Comparison of ENCODE assay signal across 19 mouse cellular contexts in the genomic region with DNA sequence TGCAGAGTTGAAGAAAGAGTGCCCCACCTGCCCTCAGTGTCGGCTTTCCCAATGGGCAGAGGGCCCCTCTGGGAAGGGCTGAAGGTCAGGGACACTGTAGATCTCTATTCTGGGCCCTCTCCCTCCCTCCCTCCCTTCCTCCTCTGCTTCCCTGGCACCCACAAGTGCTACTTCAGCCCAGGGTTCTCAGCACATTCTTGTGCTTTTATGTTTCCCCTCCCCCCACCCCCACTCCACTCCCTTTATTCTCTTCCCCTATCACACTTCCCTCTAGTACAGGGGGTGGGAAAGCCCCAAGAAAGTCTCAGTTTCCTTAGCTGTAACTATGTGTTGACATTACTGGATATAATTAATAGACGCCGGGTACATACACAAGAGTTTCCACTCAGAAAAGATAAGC. TPM values are rescaled to one million over a fixed set of nuclear protein-coding genes. Genes with fewer than 3 reads are reported as not detected.
DNase-seq lines count a peak whose midpoint lies in the region; ATAC-seq and TF ChIP-seq lines count a peak whose summit lies in the region.
"Had no signal": no experiment of that assay in that cellular context is flagged by ENCODE, and none has a peak within 500 bp of the region (broad histone marks: within the 10 kb centered on the region; RNA-seq: fewer than 3 reads in every experiment).

No protein-coding gene starts in this region.

- H3K4me1 ChIP-seq in E14TG2a.4 (replicated peaks; ENCODE audit: low read depth, low read length), result peaks cover 89% of the 10 kb centered on the region
- H3K4me1 ChIP-seq in hindbrain, embryonic 13.5 days (replicated peaks), result peaks cover 83% of the 10 kb centered on the region
- peaks cover 68% of the 10 kb centered on the region for H3K4me1 ChIP-seq in midbrain, embryonic 16.5 days (ENCODE audit: control insufficient read depth, insufficient read depth, low read length)

- TF ChIP-seq CTCF in E14TG2a.4 (conservative IDR thresholded peaks at IDR 0.05; ENCODE audit: low read length), result no peak
- no peak for TF ChIP-seq CTCF in layer of hippocampus, adult 2 months (conservative IDR thresholded peaks at IDR 0.05)

- H3K27ac ChIP-seq in hindbrain, embryonic 13.5 days, result peak overlapping the region; percentile 35; the same call in 1 of the 2 replicates
- 0 out of 2 replicates have a peak overlapping the region, but pooled peaks have one; percentile 8 for H3K27ac ChIP-seq in midbrain, embryonic 16.5 days (ENCODE audit: low read length)
- no peak overlapping the region for H3K27ac ChIP-seq in layer of hippocampus, adult 2 months
- H3K27ac ChIP-seq: heart, embryonic 15.5 days; kidney, postnatal 0 days; limb, embryonic 13.5 days; stomach, postnatal 0 days had no signal

- DNase-seq in R1 (ENCODE audit: low read depth, low spot score), result peak; percentile 64
- no peak for DNase-seq in cerebellum, adult 18-20 months
- DNase-seq in layer of hippocampus, adult 2 months (ENCODE audit: low spot score in 2 of 2), result no peak
- DNase-seq: cerebellum, adult 8-10 months; gastrocnemius, postnatal 36 days; liver, postnatal 0 days; thymus, postnatal 4 days had no signal

- 66% methylated on average over 3 of the region's 3 CpGs for WGBS in hindbrain, embryonic 13.5 days
- WGBS in midbrain, embryonic 16.5 days, result 37% methylated on average over 3 of the region's 3 CpGs

- peak overlapping the region; percentile 99; the same call in 1 of the 2 replicates for H3K9ac ChIP-seq in hindbrain, embryonic 13.5 days
- H3K9ac ChIP-seq in midbrain, embryonic 16.5 days (ENCODE audit: low read depth, low read length), result peak overlapping the region; percentile 60; the same call in 1 of the 2 replicates
- H3K9ac ChIP-seq: heart, embryonic 15.5 days; liver, postnatal 0 days had no signal

- H3K9me3 ChIP-seq in E14TG2a.4 (ENCODE audit: low read length), result no peaks in the 10 kb centered on the region
- H3K9me3 ChIP-seq in hindbrain, embryonic 13.5 days, result no peaks in the 10 kb centered on the region
- no peaks in the 10 kb centered on the region for H3K9me3 ChIP-seq in midbrain, embryonic 16.5 days (replicated peaks; ENCODE audit: control insufficient read depth, low read length, poor library complexity, severe bottlenecking)
- H3K9me3 ChIP-seq: heart, embryonic 15.5 days; limb, embryonic 13.5 days had no signal

- peak overlapping the region; percentile 78; the same call in 1 of the 2 replicates for H3K4me3 ChIP-seq in E14TG2a.4 (replicated peaks; ENCODE audit: low read length)
- peak overlapping the region; percentile 81; the same call in 1 of the 2 replicates for H3K4me3 ChIP-seq in hindbrain, embryonic 13.5 days
- H3K4me3 ChIP-seq in midbrain, embryonic 16.5 days (ENCODE audit: low read depth, low read length), result no peak overlapping the region; the same call in 1 of the 2 replicates
- no peak overlapping the region for H3K4me3 ChIP-seq in layer of hippocampus, adult 2 months
- H3K4me3 ChIP-seq: heart, embryonic 15.5 days; limb, embryonic 13.5 days had no signal

- H3K36me3 ChIP-seq in E14TG2a.4 (ENCODE audit: insufficient read depth, low read length), result peaks cover 7% of the 10 kb centered on the region
- no peaks in the 10 kb centered on the region for H3K36me3 ChIP-seq in hindbrain, embryonic 13.5 days
- H3K36me3 ChIP-seq in midbrain, embryonic 16.5 days (ENCODE audit: control insufficient read depth, insufficient read depth, low read length), result no peaks in the 10 kb centered on the region
- H3K36me3 ChIP-seq: heart, embryonic 15.5 days; limb, embryonic 13.5 days had no signal

- H3K27me3 ChIP-seq in E14TG2a.4 (ENCODE audit: insufficient read depth, low read length), result peaks cover 43% of the 10 kb centered on the region
- H3K27me3 ChIP-seq in hindbrain, embryonic 13.5 days, result no peaks in the 10 kb centered on the region
- H3K27me3 ChIP-seq in midbrain, embryonic 16.5 days (ENCODE audit: control insufficient read depth, insufficient read depth, low read depth, low read length), result no peaks in the 10 kb centered on the region

- no peak for ATAC-seq in hindbrain, embryonic 13.5 days (ENCODE audit: low FRiP score)
- no peak for ATAC-seq in midbrain, embryonic 16.5 days
- no peak for ATAC-seq in megakaryocyte, adult 5-6 weeks (ENCODE audit: poor library complexity, severe bottlenecking)
- ATAC-seq: liver, postnatal 0 days had no signal

- H3K4me2 ChIP-seq in hindbrain, embryonic 13.5 days, result peak overlapping the region; percentile 92
- H3K4me2 ChIP-seq in midbrain, embryonic 16.5 days (ENCODE audit: low read length), result peak overlapping the region; percentile 93
- H3K4me2 ChIP-seq: heart, embryonic 15.5 days; limb, embryonic 13.5 days had no signal

RNA-seq across cellular contexts. Expression of a gene that starts 3.4 kb away (rescaled TPM):
- polyA plus RNA-seq in hindbrain, embryonic 13.5 days (2015; fragmentation: Nextera tagmentation; extraction: Ambion mirVana), result 4.2 and 4.8 TPM in 2 replicates
- 2.8 and 4.0 TPM in 2 replicates for polyA plus RNA-seq in midbrain, embryonic 16.5 days (2015; fragmentation: Nextera tagmentation; extraction: Ambion mirVana)
- not detected in 2 replicates for total RNA-seq in megakaryocyte, adult 5-6 weeks (2015)
- not detected in 2 replicates for total RNA-seq in megakaryocyte, adult 5-6 weeks (2017)
- under 1 TPM; 0.47 to 0.61 TPM for total RNA-seq in layer of hippocampus, adult 2 months (2021)
- total RNA-seq: gastrocnemius, postnatal 36 days; monocyte, adult 5-6 weeks had no signal
- polyA plus RNA-seq: heart, embryonic 15.5 days; liver, postnatal 0 days; small intestine, adult 2 months had no signal

RNA-seq across cellular contexts. Expression of a gene that starts 3.4 kb away (rescaled TPM):
- 24.8 and 25.7 TPM in 2 replicates for polyA plus RNA-seq in hindbrain, embryonic 13.5 days (2015; fragmentation: Nextera tagmentation; extraction: Ambion mirVana)
- 16.2 and 18.0 TPM in 2 replicates for polyA plus RNA-seq in midbrain, embryonic 16.5 days (2015; fragmentation: Nextera tagmentation; extraction: Ambion mirVana)
- total RNA-seq in megakaryocyte, adult 5-6 weeks (2015), result not detected in 2 replicates
- total RNA-seq in megakaryocyte, adult 5-6 weeks (2017), result not detected in 2 replicates
- total RNA-seq in layer of hippocampus, adult 2 months (2021), result under 1 TPM; 0.64 to 0.88 TPM
- total RNA-seq: gastrocnemius, postnatal 36 days; monocyte, adult 5-6 weeks had no signal
- polyA plus RNA-seq: heart, embryonic 15.5 days; liver, postnatal 0 days had no signal

RNA-seq across cellular contexts. Expression of a gene that starts 34.9 kb away (rescaled TPM):
- polyA plus RNA-seq in hindbrain, embryonic 13.5 days (2015; fragmentation: Nextera tagmentation; extraction: Ambion mirVana), result 0.63 and 0.95 TPM in 2 replicates
- polyA plus RNA-seq in midbrain, embryonic 16.5 days (2015; fragmentation: Nextera tagmentation; extraction: Ambion mirVana), result 0.28 and 0.63 TPM in 2 replicates
- not detected in 2 replicates for total RNA-seq in megakaryocyte, adult 5-6 weeks (2015)
- total RNA-seq in megakaryocyte, adult 5-6 weeks (2017), result not detected in 2 replicates
- not detected for total RNA-seq in layer of hippocampus, adult 2 months (2021)
- total RNA-seq: ES-E14; gastrocnemius, postnatal 36 days; monocyte, adult 5-6 weeks had no signal
- polyA plus RNA-seq: heart, embryonic 15.5 days; intestine, embryonic 14.5 days; kidney, postnatal 0 days; limb, embryonic 13.5 days; liver, postnatal 0 days; small intestine, adult 2 months; stomach, postnatal 0 days had no signal

RNA-seq across cellular contexts. Expression of a gene that starts 55.1 kb away (rescaled TPM):
- 0.31 and 0.32 TPM in 2 replicates for polyA plus RNA-seq in hindbrain, embryonic 13.5 days (2015; fragmentation: Nextera tagmentation; extraction: Ambion mirVana)
- polyA plus RNA-seq in midbrain, embryonic 16.5 days (2015; fragmentation: Nextera tagmentation; extraction: Ambion mirVana), result 1.7 and 2.4 TPM in 2 replicates
- total RNA-seq in megakaryocyte, adult 5-6 weeks (2015), result 0.14 TPM in 1 of 2 replicates, not detected in the other
- 0.04 TPM in 1 of 2 replicates, not detected in the other for total RNA-seq in megakaryocyte, adult 5-6 weeks (2017)
- 10 to 100 TPM; 21.7 to 23.7 TPM for total RNA-seq in layer of hippocampus, adult 2 months (2021)
- total RNA-seq: monocyte, adult 5-6 weeks had no signal

Comparison
In these comparisons a context has a peak if more than half of its experiments do, and no peak if none do; other contexts are left out.
1. H3K4me3 ChIP-seq: peak in E14TG2a.4 (single experiment) and hindbrain, embryonic 13.5 days (single experiment); none in midbrain, embryonic 16.5 days (single experiment) and layer of hippocampus, adult 2 months (single experiment).